Mouse (Mus musculus): ENCODE measurements at regions not wholly inside any gene's neighbourhood (a gene's known extent, or its start where the extent isn't known, plus 50 kb on each side); places are given as distances from the start of the nearest gene placed in this dataset.

DNA sequence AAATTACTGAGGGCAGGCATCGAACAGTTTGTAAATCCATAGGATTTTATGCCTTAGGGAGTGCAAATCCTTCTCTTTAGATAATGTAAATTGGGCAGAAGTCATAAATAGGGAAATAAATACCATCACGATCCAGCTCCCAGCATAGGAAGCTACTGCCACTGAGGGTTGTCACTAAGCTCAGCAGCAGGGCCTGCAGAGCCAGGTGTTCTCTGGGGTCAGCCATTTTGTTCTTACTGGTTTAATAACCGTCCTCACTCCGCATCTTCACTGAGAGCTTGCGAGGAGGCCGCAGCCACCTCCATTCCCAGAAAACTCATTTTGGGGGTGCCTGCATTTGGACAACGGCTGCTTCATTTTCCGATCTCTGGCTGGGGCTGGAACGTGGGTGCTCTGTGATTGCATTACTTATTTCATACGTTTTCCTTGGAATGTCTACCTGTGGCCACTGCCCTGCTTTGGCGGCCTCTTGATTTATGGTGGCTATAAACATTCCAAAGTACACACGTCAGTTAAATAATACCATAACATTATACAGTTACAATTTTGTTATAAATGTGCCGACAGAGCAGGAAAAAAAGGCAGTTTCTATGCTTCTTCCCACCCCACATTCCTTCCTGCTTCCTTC is 97.9 kb upstream of the Stx16 start:
- ATAC-seq: no peak
- no peaks in the 10 kb centered on the region for H3K36me3 ChIP-seq
- H3K4me2 ChIP-seq (replicated peaks): no peak overlapping the region
- H3K27ac ChIP-seq: no peak overlapping the region
- H3K27me3 ChIP-seq: no peaks in the 10 kb centered on the region
- H3K9me3 ChIP-seq: peaks cover 12% of the 10 kb centered on the region; the same call in 1 of the 2 replicates
- H3K4me3 ChIP-seq (replicated peaks): no peak overlapping the region
- H3K9ac ChIP-seq (replicated peaks): no peak overlapping the region
- 78% methylated on average over 13 of the region's 13 CpGs for WGBS
- H3K4me1 ChIP-seq (replicated peaks): no peaks in the 10 kb centered on the region

DNA sequence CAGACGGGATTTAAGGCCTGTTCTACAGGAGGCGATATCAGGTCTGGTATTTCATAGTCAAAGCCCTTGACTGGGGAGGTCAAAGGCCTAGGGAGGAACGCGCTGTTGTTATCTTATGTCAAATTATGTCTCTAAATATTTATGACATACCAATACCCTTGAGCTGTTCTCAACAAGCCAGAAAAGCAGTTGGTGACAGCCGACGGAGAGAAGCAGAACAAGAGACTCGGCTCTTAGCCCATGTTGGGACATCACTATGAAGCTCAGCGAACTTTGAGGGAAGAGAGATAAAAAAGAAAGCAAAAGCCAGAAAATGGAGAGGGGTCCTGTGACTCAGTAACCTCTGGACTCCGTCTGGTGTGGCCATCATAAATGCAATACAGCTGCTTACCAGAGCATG is 95.1 kb upstream of the Stx16 start:
- H3K4me3 ChIP-seq (replicated peaks): no peak overlapping the region
- no peak overlapping the region for H3K27ac ChIP-seq
- no peaks in the 10 kb centered on the region for H3K27me3 ChIP-seq
- no peak overlapping the region for H3K4me2 ChIP-seq (replicated peaks)
- ATAC-seq: no peak
- no peaks in the 10 kb centered on the region for H3K9me3 ChIP-seq
- no peak overlapping the region for H3K9ac ChIP-seq (replicated peaks)
- H3K36me3 ChIP-seq: no peaks in the 10 kb centered on the region
- H3K4me1 ChIP-seq (replicated peaks): no peaks in the 10 kb centered on the region
- WGBS: 91% methylated on average over 9 of the region's 9 CpGs

DNA sequence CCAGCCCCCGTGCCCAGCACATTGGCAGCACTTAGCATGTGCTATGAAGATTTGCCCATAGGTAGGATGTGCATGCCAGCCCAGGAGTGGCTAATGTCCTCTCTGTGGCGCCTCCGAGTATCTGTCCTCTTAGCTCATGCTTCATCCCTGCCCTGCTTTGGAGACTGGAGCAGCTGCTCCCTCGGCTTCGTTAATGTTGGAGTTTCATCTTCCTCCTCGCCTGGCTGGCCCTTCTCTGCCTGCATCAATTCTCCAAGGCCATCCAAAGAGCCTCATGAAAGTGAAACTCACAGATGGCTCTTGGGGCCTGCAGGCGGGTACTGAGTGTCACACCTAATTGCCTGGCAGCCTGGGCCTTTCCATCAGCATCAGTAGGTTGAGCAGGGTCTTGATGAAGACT is 88.6 kb upstream of the Stx16 start:
- no peak for ATAC-seq
- 77% methylated on average over 7 of the region's 7 CpGs for WGBS

GRCm38 (mm10) chr2:173987921-173988320 is 88.2 kb upstream of the Stx16 start:
- Histone ChIP-seq H3K4me1 (replicated peaks) (peaks cover 15% of the 10 kb centered on the region; the same call in 1 of the 2 replicates), H3K4me3 (replicated peaks) (no peak overlapping the region), H3K4me2 (replicated peaks) (no peak overlapping the region), H3K9ac (replicated peaks) (no peak overlapping the region), H3K9me3 (no peaks in the 10 kb centered on the region), H3K27ac (no peak overlapping the region), H3K27me3 (no peaks in the 10 kb centered on the region), H3K36me3 (no peaks in the 10 kb centered on the region)
- no peak for ATAC-seq
- WGBS: 78% methylated on average over 8 of the region's 8 CpGs

More for the DNA sequence above, 88.6 kb upstream of the Stx16 start:
- Histone ChIP-seq H3K9me3 (no peaks in the 10 kb centered on the region), H3K4me1 (replicated peaks) (peaks cover 15% of the 10 kb centered on the region; the same call in 1 of the 2 replicates), H3K4me2 (replicated peaks) (no peak overlapping the region), H3K36me3 (no peaks in the 10 kb centered on the region), H3K9ac (replicated peaks) (no peak overlapping the region), H3K4me3 (replicated peaks) (no peak overlapping the region), H3K27me3 (no peaks in the 10 kb centered on the region), H3K27ac (no peak overlapping the region)

DNA sequence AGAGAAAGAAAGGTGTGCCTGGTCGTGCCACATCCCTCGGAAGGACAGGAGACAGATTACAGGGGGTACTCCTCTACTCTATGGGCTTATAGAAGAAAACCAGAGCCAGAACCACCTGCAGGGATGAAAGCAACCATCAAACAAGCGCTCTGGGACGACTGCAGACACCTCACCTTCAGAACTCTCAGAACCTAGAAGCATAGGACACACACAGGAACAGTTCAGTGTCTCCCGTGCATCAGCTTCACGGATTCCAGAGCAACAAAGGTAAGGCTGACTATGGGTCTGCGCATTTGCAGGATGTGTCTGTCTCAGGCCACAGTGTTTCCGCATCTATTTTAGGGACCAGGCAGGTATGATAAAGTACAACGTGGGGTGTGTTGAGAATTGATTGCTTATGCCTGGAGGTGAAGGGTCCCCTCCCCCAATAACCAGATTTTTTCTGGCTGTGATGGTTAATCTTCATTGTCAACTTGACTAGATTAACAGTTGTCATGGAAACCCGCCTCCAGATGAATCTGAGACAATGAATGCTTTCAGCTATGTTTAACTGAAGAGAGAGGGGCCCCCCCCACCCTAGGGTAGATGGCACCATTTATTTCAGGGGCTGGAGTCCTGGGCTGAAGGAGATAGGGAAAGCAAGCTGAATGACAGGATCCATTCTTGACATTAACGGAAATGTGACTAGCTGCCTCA is 87.3 kb upstream of the Stx16 start:
- Histone ChIP-seq H3K4me2 (replicated peaks) (no peak overlapping the region), H3K27ac (no peak overlapping the region), H3K4me3 (replicated peaks) (no peak overlapping the region), H3K27me3 (no peaks in the 10 kb centered on the region), H3K4me1 (replicated peaks) (peaks cover 17% of the 10 kb centered on the region), H3K36me3 (no peaks in the 10 kb centered on the region), H3K9me3 (no peaks in the 10 kb centered on the region), H3K9ac (replicated peaks) (no peak overlapping the region)
- WGBS: 70% methylated on average over 11 of the region's 11 CpGs
- no peak for ATAC-seq

DNA sequence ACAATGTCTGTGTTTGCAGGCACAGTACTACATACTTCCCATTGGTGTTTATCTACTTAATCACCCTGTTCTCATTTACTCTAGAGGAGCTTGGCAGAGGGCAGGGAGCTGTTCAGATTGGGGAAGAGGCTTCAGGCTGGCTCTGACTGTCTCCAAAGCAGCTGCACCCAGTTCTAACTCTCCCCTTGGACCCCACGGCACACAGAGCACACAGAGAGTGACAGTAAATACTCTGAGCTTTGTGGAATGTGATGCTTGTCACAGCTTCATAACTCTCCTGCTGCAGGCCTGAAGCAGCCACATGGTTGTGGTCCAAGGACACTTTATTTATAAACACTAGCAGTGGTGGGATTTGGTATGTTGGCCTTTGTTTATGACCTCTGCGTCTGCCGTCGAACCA is 85.4 kb upstream of the Stx16 start:
- no peak overlapping the region for H3K4me2 ChIP-seq (replicated peaks)
- H3K4me1 ChIP-seq (replicated peaks): peaks cover 29% of the 10 kb centered on the region
- ATAC-seq: no peak
- no peaks in the 10 kb centered on the region for H3K9me3 ChIP-seq
- no peaks in the 10 kb centered on the region for H3K36me3 ChIP-seq
- H3K4me3 ChIP-seq (replicated peaks): no peak overlapping the region
- no peak overlapping the region for H3K9ac ChIP-seq (replicated peaks)
- WGBS: 92% methylated on average over 4 of the region's 4 CpGs
- H3K27me3 ChIP-seq: no peaks in the 10 kb centered on the region
- no peak overlapping the region for H3K27ac ChIP-seq

GRCm38 (mm10) chr2:173991447-173991846 is 84.7 kb upstream of the Stx16 start:
- WGBS: 79% methylated on average over 15 of the region's 15 CpGs
- H3K27ac ChIP-seq: 0 out of 2 replicates have a peak overlapping the region, but pooled peaks have one; percentile 26
- no peaks in the 10 kb centered on the region for H3K27me3 ChIP-seq
- ATAC-seq: no peak
- H3K9me3 ChIP-seq: no peaks in the 10 kb centered on the region
- H3K4me1 ChIP-seq (replicated peaks): peaks cover 29% of the 10 kb centered on the region
- H3K36me3 ChIP-seq: no peaks in the 10 kb centered on the region
- no peak overlapping the region for H3K4me2 ChIP-seq (replicated peaks)
- no peak overlapping the region for H3K9ac ChIP-seq (replicated peaks)
- H3K4me3 ChIP-seq (replicated peaks): no peak overlapping the region

GRCm38 (mm10) chr2:173992041-173992440 is 84.1 kb upstream of the Stx16 start:
- WGBS: 38% methylated on average over 5 of the region's 5 CpGs
- H3K27ac ChIP-seq: no peak overlapping the region
- ATAC-seq: no peak

GRCm38 (mm10) chr2:173993431-173993955 is 82.6 kb upstream of the Stx16 start:
- ATAC-seq: no peak
- Histone ChIP-seq H3K9ac (replicated peaks) (no peak overlapping the region), H3K4me3 (replicated peaks) (no peak overlapping the region), H3K36me3 (no peaks in the 10 kb centered on the region), H3K9me3 (no peaks in the 10 kb centered on the region), H3K27me3 (no peaks in the 10 kb centered on the region), H3K4me2 (replicated peaks) (no peak overlapping the region), H3K27ac (no peak overlapping the region), H3K4me1 (replicated peaks) (peaks cover 29% of the 10 kb centered on the region)
- WGBS: 86% methylated on average over 5 of the region's 5 CpGs

More at GRCm38 (mm10) chr2:173992041-173992440, 84.1 kb upstream of the Stx16 start:
- Histone ChIP-seq H3K36me3 (no peaks in the 10 kb centered on the region), H3K9ac (replicated peaks) (no peak overlapping the region), H3K4me2 (replicated peaks) (no peak overlapping the region), H3K27me3 (no peaks in the 10 kb centered on the region), H3K9me3 (no peaks in the 10 kb centered on the region), H3K4me1 (replicated peaks) (peaks cover 29% of the 10 kb centered on the region), H3K4me3 (replicated peaks) (no peak overlapping the region)

- Histone ChIP-seq H3K4me1 (replicated peaks) (peaks cover 23% of the 10 kb centered on the region), H3K27me3 (no peaks in the 10 kb centered on the region), H3K4me2 (replicated peaks) (peak overlapping the region; percentile 13; the same call in 1 of the 2 replicates), H3K4me3 (replicated peaks) (no peak overlapping the region), H3K36me3 (no peaks in the 10 kb centered on the region), H3K9me3 (no peaks in the 10 kb centered on the region), H3K9ac (replicated peaks) (no peak overlapping the region), H3K27ac (no peak overlapping the region)
- 35% methylated on average over 13 of the region's 13 CpGs for WGBS
- ATAC-seq: peak; percentile 65
Observed at GRCm38 (mm10) chr2:173994301-173995073, 81.6 kb upstream of the Stx16 start.

DNA sequence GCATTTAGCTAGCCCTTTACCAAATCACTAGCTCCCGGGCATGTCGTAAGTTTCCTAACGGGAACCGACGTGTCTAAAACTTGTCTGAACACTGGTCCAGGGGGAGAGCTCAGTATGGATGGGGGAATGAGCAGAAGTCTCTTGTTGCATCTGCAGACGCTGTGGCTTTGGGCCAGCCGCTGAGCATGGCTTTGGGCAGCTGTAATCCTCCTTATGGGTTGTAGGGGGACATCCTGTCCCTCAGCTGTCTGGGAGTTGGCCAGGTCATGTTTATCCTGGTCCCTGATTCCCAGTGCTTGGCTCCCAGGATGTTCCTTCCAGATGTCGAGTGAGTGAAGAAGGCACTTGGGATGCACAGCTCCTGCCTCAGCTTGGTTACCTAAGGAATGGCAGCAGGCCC is 71.4 kb upstream of the Stx16 start:
- H3K27me3 ChIP-seq: no peaks in the 10 kb centered on the region
- H3K4me3 ChIP-seq (replicated peaks): no peak overlapping the region
- no peak overlapping the region for H3K4me2 ChIP-seq (replicated peaks)
- H3K9ac ChIP-seq (replicated peaks): no peak overlapping the region
- 0 out of 2 replicates have a peak, but pooled peaks cover 3% of the 10 kb centered on the region for H3K9me3 ChIP-seq
- H3K36me3 ChIP-seq: no peaks in the 10 kb centered on the region
- 94% methylated on average over 8 of the region's 8 CpGs for WGBS
- H3K27ac ChIP-seq: no peak overlapping the region
- ATAC-seq: no peak
- H3K4me1 ChIP-seq (replicated peaks): peaks cover 16% of the 10 kb centered on the region

DNA sequence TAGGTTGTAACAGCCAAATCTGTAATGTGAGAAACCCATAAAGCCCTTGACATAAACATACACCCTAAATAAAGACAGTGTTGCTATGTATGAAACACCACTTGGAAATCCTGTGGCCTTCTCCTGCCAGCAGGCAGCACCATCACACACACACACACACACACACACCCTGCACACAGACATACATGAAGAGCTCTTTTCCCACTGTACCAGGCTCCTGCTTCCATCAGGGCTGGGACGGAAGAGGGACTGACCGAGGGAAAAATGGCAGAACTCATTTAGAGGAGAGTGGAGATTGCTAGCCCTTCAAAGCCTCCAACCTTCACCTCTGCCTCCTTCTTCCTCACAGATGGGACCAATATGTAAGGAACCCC is 68.1 kb upstream of the Stx16 start:
- H3K4me2 ChIP-seq (replicated peaks): 0 out of 2 replicates have a peak overlapping the region, but pooled peaks have one; percentile 2
- no peaks in the 10 kb centered on the region for H3K36me3 ChIP-seq
- no peak overlapping the region for H3K4me3 ChIP-seq (replicated peaks)
- 0 out of 2 replicates have a peak, but pooled peaks cover 3% of the 10 kb centered on the region for H3K9me3 ChIP-seq
- peak; percentile 51; the same call in 1 of the 2 replicates for ATAC-seq
- 46% methylated on average over 2 of the region's 2 CpGs for WGBS
- H3K4me1 ChIP-seq (replicated peaks): peaks cover 19% of the 10 kb centered on the region
- no peaks in the 10 kb centered on the region for H3K27me3 ChIP-seq
- no peak overlapping the region for H3K9ac ChIP-seq (replicated peaks)
- peak overlapping the region; percentile 31; the same call in 1 of the 2 replicates for H3K27ac ChIP-seq
